Mouse (Mus musculus): ENCODE measurements around the gene 4932414N04Rik. TPM values are rescaled to one million over a fixed set of nuclear protein-coding genes. Genes with fewer than 3 reads are reported as not detected.
"Not testable (repeated sequence)": the region's sequence is repeated elsewhere in the genome, so short reads cannot be mapped to it uniquely, and the experiment has no call there.

The 4932414N04Rik gene
- polyA plus RNA-seq, 1 experiment = not detected

GRCm38 (mm10) chr2:68767186-68767890, 111.1 kb downstream of the 4932414N04Rik start:
- Histone ChIP-seq H3K36me3 (ENCODE audit: control insufficient read depth, insufficient read depth, low read length) (no peaks in the 10 kb centered on the region), H3K27me3 (ENCODE audit: control insufficient read depth, insufficient read depth, low read length) (no peaks in the 10 kb centered on the region), H3K27ac (ENCODE audit: insufficient read depth, low read length) (no peak overlapping the region), H3K4me1 (ENCODE audit: control insufficient read depth, insufficient read depth, insufficient read length) (no peaks in the 10 kb centered on the region), H3K4me3 (ENCODE audit: extremely low read depth, insufficient read depth, insufficient read length) (no peak overlapping the region)
- no peak for TF ChIP-seq CTCF (IDR thresholded peaks at IDR 0.05; ENCODE audit: extremely low read depth, insufficient read depth, insufficient read length, insufficient replicate concordance)
- no peak for TF ChIP-seq POLR2A (IDR thresholded peaks at IDR 0.05; ENCODE audit: low read depth, low read length)
- WGBS = 89% methylated on average over 6 of the region's 6 CpGs
- DNase-seq (ENCODE audit: low read depth in 1 of 2, low spot score in 2 of 2) = no peak

DNA sequence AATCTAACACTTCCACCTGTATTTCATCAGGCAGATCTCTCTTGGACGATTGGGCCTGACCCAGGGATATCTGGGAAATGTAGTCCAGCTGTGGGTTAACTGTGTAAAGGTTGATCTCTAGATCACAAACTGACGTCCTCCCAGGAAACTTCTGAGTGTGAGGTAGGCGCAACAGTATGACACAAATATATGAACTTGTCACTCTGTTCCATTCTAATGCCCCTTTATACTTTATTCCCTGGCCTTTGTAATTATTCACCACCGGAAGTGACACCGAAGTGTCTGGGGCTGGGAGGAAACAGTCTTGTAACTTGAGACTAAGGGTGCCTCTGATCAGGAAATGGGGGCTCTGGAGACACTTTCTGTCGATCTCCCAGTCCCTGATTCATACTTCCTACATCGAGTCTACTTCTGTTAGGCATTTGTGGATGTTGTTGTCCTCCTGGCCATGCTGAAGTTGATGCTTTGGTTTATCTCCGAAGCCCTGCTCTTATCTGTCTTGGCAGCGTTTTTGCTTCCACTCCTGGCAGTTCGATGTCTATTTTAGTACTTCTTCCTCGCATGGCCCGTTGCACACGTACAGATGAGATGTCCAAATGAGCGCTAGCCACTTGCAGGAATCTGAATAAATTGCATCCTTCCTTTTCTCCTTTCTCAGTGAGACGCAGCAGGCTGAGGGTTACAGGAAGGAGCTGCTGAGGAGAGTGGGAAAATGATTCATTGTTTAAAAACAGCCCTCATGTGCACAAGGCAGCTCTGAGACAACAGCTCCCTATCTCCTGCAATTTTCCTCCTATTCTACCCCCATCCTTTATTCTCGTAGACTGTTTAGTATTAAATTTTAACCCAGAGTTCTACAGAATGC, 126.2 kb downstream of the 4932414N04Rik start:
- Histone ChIP-seq H3K4me1 (ENCODE audit: control insufficient read depth, insufficient read depth, insufficient read length) (no peaks in the 10 kb centered on the region), H3K27ac (ENCODE audit: insufficient read depth, low read length) (no peak overlapping the region), H3K27me3 (ENCODE audit: control insufficient read depth, insufficient read depth, low read length) (no peaks in the 10 kb centered on the region), H3K36me3 (ENCODE audit: control insufficient read depth, insufficient read depth, low read length) (no peaks in the 10 kb centered on the region), H3K4me3 (ENCODE audit: extremely low read depth, insufficient read depth, insufficient read length) (peak overlapping the region; percentile 29)
- WGBS = 8% methylated on average over 16 of the region's 16 CpGs
- TF ChIP-seq CTCF (IDR thresholded peaks at IDR 0.05; ENCODE audit: extremely low read depth, insufficient read depth, insufficient read length, insufficient replicate concordance) (no peak), POLR2A (IDR thresholded peaks at IDR 0.05; ENCODE audit: low read depth, low read length) (no peak)
- peak in 1 of 2 experiments; percentile 4 for DNase-seq (ENCODE audit: low read depth in 1 of 2, low spot score in 2 of 2)

- H3K27ac ChIP-seq (ENCODE audit: insufficient read depth, low read length); H3K27me3 ChIP-seq (ENCODE audit: control insufficient read depth, insufficient read depth, low read length); H3K4me3 ChIP-seq (ENCODE audit: extremely low read depth, insufficient read depth, insufficient read length); DNase-seq (ENCODE audit: low read depth in 1 of 2, low spot score in 2 of 2); H3K4me1 ChIP-seq (ENCODE audit: control insufficient read depth, insufficient read depth, insufficient read length); H3K36me3 ChIP-seq (ENCODE audit: control insufficient read depth, insufficient read depth, low read length): not testable (repeated sequence)
- WGBS = 95% methylated on average over 8 of the region's 8 CpGs
Observed at GRCm38 (mm10) chr2:68783664-68784063, 127.4 kb downstream of the 4932414N04Rik start.

- Histone ChIP-seq H3K4me3 (ENCODE audit: extremely low read depth, insufficient read depth, insufficient read length) (no peak overlapping the region), H3K27ac (ENCODE audit: insufficient read depth, low read length) (no peak overlapping the region), H3K4me1 (ENCODE audit: control insufficient read depth, insufficient read depth, insufficient read length) (no peaks in the 10 kb centered on the region), H3K36me3 (ENCODE audit: control insufficient read depth, insufficient read depth, low read length) (no peaks in the 10 kb centered on the region), H3K27me3 (ENCODE audit: control insufficient read depth, insufficient read depth, low read length) (no peaks in the 10 kb centered on the region)
- TF ChIP-seq POLR2A (IDR thresholded peaks at IDR 0.05; ENCODE audit: low read depth, low read length) (no peak), CTCF (IDR thresholded peaks at IDR 0.05; ENCODE audit: extremely low read depth, insufficient read depth, insufficient read length, insufficient replicate concordance) (peak; percentile 81; the same call in 1 of the 2 replicates)
- WGBS = 36% methylated on average over 5 of the region's 5 CpGs
- DNase-seq (ENCODE audit: low read depth in 1 of 2, low spot score in 2 of 2) = peak; percentile 28 to 71
Observed at GRCm38 (mm10) chr2:68784710-68785427, 128.6 kb downstream of the 4932414N04Rik start.

GRCm38 (mm10) chr2:68787161-68787675, 130.9 kb downstream of the 4932414N04Rik start:
- 74% methylated on average over 3 of the region's 3 CpGs for WGBS

GRCm38 (mm10) chr2:68792296-68792695, 136.0 kb downstream of the 4932414N04Rik start:
- DNase-seq (ENCODE audit: low read depth in 1 of 2, low spot score in 2 of 2) = no peak
- Histone ChIP-seq H3K4me1 (ENCODE audit: control insufficient read depth, insufficient read depth, insufficient read length) (no peaks in the 10 kb centered on the region; the same call in 1 of the 2 replicates), H3K27me3 (ENCODE audit: control insufficient read depth, insufficient read depth, low read length) (no peaks in the 10 kb centered on the region), H3K4me3 (ENCODE audit: extremely low read depth, insufficient read depth, insufficient read length) (no peak overlapping the region), H3K36me3 (ENCODE audit: control insufficient read depth, insufficient read depth, low read length) (no peaks in the 10 kb centered on the region), H3K27ac (ENCODE audit: insufficient read depth, low read length) (no peak overlapping the region)
- no peak for TF ChIP-seq POLR2A (IDR thresholded peaks at IDR 0.05; ENCODE audit: low read depth, low read length)
- no peak for TF ChIP-seq CTCF (IDR thresholded peaks at IDR 0.05; ENCODE audit: extremely low read depth, insufficient read depth, insufficient read length, insufficient replicate concordance)
- WGBS = 75% methylated on average over 5 of the region's 5 CpGs

More at GRCm38 (mm10) chr2:68787161-68787675, 130.9 kb downstream of the 4932414N04Rik start:
- TF ChIP-seq POLR2A (IDR thresholded peaks at IDR 0.05; ENCODE audit: low read depth, low read length) (no peak), CTCF (IDR thresholded peaks at IDR 0.05; ENCODE audit: extremely low read depth, insufficient read depth, insufficient read length, insufficient replicate concordance) (no peak)
- Histone ChIP-seq H3K27ac (ENCODE audit: insufficient read depth, low read length) (no peak overlapping the region), H3K4me3 (ENCODE audit: extremely low read depth, insufficient read depth, insufficient read length) (no peak overlapping the region), H3K36me3 (ENCODE audit: control insufficient read depth, insufficient read depth, low read length) (no peaks in the 10 kb centered on the region), H3K27me3 (ENCODE audit: control insufficient read depth, insufficient read depth, low read length) (no peaks in the 10 kb centered on the region), H3K4me1 (ENCODE audit: control insufficient read depth, insufficient read depth, insufficient read length) (no peaks in the 10 kb centered on the region)
- DNase-seq (ENCODE audit: low read depth in 1 of 2, low spot score in 2 of 2) = no peak
